Mouse (Mus musculus) intestine, embryonic 16.5 days (tissue): ENCODE measurements around the gene Gzmm. TPM values are rescaled to one million over a fixed set of nuclear protein-coding genes. Genes with fewer than 3 reads are reported as not detected.

Source experiments
- ATAC-seq: fragments of 200-750 bp; cut with Nextera tagmentation; 2 replicates; pipeline ENCODE4 v1.8.0; 2017; ENCODE audit warnings: moderate TSS enrichment, moderate library complexity
- H3K27ac ChIP-seq: fragments of 300-500 bp; sonication (generic); 2 replicates; pipeline ENCODE4 v1.5.1; 2014; ENCODE audit warnings: mild to moderate bottlenecking, low read length
- H3K27me3 ChIP-seq: fragments of 300-500 bp; sonication (generic); replicated peaks from 2 replicates; pipeline ENCODE4 v1.6.1; 2014; ENCODE audit warnings: low read length, control low read depth, mixed read lengths; ENCODE audit not compliant: control insufficient read depth, insufficient read depth
- H3K36me3 ChIP-seq: fragments of 300-500 bp; sonication (generic); 2 replicates; pipeline ENCODE4 v1.6.1; 2014; ENCODE audit warnings: low read length, control low read depth; ENCODE audit not compliant: control insufficient read depth, insufficient read depth
- H3K4me1 ChIP-seq: fragments of 300-500 bp; sonication (generic); 2 replicates; pipeline ENCODE4 v1.6.1; 2014; ENCODE audit warnings: low read length, control low read depth, mixed read lengths; ENCODE audit not compliant: control insufficient read depth, insufficient read depth
- H3K4me2 ChIP-seq: fragments of 300-500 bp; sonication (generic); 2 replicates; pipeline ENCODE4 v1.6.1; 2014; ENCODE audit warnings: low read depth, low read length, control low read depth
- H3K4me3 ChIP-seq: fragments of 300-500 bp; sonication (generic); 2 replicates; pipeline ENCODE4 v1.5.1; 2014; ENCODE audit warnings: mild to moderate bottlenecking, low read length
- H3K9ac ChIP-seq: fragments of 300-500 bp; sonication (generic); 2 replicates; pipeline ENCODE4 v1.6.1; 2014; ENCODE audit warnings: low read depth, low read length
- H3K9me3 ChIP-seq: fragments of 300-500 bp; sonication (generic); 2 replicates; pipeline ENCODE4 v1.6.1; 2016; ENCODE audit warnings: low read length, control low read depth; ENCODE audit not compliant: control insufficient read depth
- WGBS: fragments of 180-500 bp; shearing (Covaris S2); extraction: QIAGEN DNeasy Blood & Tissue Kit; methylation state at CpG from one replicate; pipeline ENCODE4 v1.1.7; 2014; 5-methylcytosine and 5-hydroxymethylcytosine counted together
- polyA plus RNA-seq: library from polyadenylated mRNA; unstranded; fragments of >200 nt; fragmentation: Nextera tagmentation; extraction: Ambion mirVana; gene quantifications from 2 replicates; pipeline ENCODE4 v1.2.1, GENCODE M21; 2015

The Gzmm gene
- polyA plus RNA-seq, 1 experiment from 2014 or later, result 0.56 TPM

DNA sequence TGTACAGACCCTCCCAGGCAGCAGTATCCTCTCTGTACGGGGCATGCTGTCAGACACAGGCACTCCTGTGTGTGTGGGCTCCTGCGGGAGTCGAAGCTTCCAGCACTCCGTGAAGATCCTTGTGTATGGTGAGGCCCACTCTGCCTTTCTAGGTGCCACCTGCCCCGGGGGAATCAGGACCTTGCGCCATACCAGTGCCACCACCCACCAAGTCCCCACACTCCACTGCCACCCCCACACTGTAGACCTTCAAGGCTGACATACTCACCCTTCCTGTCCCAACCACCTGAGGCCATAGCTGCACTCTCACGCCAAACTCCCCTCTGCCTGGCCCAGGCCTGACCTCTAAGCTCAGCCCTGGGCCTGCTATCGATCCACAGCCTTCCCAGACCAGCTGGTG lies 23.8 kb upstream of the Gzmm start:
- peaks cover under 1% of the 10 kb centered on the region; the same call in 1 of the 2 replicates for H3K4me1 ChIP-seq
- H3K36me3 ChIP-seq, result no peaks in the 10 kb centered on the region
- WGBS, result 82% methylated on average over 8 of the region's 8 CpGs
- H3K9me3 ChIP-seq, result no peaks in the 10 kb centered on the region
- H3K27ac ChIP-seq, result no peak overlapping the region
- 0 out of 2 replicates have a peak overlapping the region, but pooled peaks have one; percentile 2 for H3K4me3 ChIP-seq
- no peak for ATAC-seq
- H3K4me2 ChIP-seq, result no peak overlapping the region
- no peak overlapping the region for H3K9ac ChIP-seq
- H3K27me3 ChIP-seq, result no peaks in the 10 kb centered on the region

DNA sequence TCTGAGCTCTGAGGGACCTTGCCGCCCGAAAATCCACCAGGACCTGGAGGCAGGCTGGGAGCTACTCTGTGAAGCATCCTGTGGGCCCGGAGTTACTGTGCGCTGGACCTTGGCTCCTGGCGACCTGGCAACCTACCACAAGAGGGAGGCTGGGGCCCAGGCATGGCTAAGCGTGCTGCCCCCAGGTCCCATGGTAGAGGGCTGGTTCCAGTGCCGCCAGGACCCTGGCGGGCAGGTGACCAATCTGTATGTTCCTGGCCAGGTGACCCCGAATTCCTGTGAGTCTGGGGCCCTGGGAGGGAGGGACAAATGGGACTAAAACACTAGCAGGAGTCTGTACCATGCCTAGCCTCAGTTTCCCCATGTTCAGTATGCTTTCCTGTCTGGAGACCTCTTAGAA lies 22.3 kb upstream of the Gzmm start:
- Histone ChIP-seq H3K9me3 (no peaks in the 10 kb centered on the region), H3K27ac (no peak overlapping the region), H3K36me3 (no peaks in the 10 kb centered on the region), H3K4me3 (no peak overlapping the region), H3K4me2 (no peak overlapping the region), H3K27me3 (no peaks in the 10 kb centered on the region), H3K9ac (0 out of 2 replicates have a peak overlapping the region, but pooled peaks have one; percentile 21), H3K4me1 (peaks cover 12% of the 10 kb centered on the region)
- WGBS, result 69% methylated on average over 9 of the region's 9 CpGs
- no peak for ATAC-seq

DNA sequence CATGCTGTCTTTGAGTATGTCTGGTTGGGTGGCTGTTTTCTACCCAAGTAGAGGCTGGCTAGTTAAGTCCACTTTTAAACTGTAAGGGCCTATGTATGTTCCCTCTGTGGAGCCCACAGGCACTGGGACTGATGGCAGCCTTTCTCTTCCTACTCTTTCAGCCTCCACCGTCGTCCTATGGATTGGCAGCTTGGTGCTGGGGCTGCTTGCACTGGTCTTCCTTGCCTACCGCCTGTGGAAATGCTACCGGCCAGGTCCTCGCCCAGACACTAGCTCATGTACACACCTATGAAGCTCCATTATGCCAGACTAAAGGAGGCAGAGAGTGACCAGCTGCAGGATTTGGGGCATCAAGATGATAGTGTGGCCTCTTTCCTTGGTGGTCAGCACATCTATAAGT lies 20.7 kb upstream of the Gzmm start:
- Histone ChIP-seq H3K27me3 (no peaks in the 10 kb centered on the region), H3K4me1 (peaks cover 12% of the 10 kb centered on the region), H3K9ac (no peak overlapping the region), H3K4me3 (no peak overlapping the region), H3K4me2 (no peak overlapping the region), H3K27ac (no peak overlapping the region), H3K9me3 (no peaks in the 10 kb centered on the region), H3K36me3 (no peaks in the 10 kb centered on the region)
- WGBS, result 82% methylated on average over 5 of the region's 5 CpGs
- ATAC-seq, result no peak

- Histone ChIP-seq H3K27ac (peak within 1 kb of the TSS; percentile 92), H3K27me3 (no peaks in the 10 kb centered on the region), H3K4me3 (peak within 1 kb of the TSS; percentile 93), H3K9ac (peak within 1 kb of the TSS; percentile 90), H3K9me3 (no peaks in the 10 kb centered on the region), H3K4me2 (peak within 1 kb of the TSS; percentile 91), H3K36me3 (no peaks in the 10 kb centered on the region), H3K4me1 (peaks cover 12% of the 10 kb centered on the region)
- peak; percentile 81 for ATAC-seq
- under 1% methylated on average over 45 of the region's 45 CpGs for WGBS
These were observed 19.8 kb upstream of the Gzmm start, which contains the start of gene Tpgs1 for GRCm38 (mm10) chr10:79668771-79669575. Gene Tpgs1, plus strand, starts transcription at chr10:79669369.

DNA sequence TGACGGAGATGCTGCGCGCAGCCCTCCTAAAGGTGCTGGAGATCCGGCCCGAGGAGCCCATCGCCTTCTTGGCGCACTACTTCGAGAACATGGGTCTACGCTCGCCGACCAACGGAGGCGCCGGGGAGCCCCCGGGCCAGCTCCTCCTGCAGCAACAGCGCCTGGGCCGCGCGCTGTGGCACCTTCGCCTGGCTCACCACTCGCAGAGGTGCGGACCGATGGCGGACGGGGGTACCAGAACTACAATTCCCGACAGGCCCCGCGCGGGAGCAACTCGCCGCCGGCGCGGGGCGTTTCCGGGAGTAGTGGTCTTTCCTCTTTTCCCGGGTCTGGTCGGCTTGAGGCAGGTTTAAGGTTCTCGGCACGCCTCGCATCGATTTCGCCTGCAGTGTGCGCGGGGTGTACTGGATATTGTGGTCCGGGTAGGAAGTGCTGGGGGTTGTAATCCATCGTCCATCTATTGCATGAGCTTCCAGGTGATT lies 19.2 kb upstream of the Gzmm start:
- H3K9ac ChIP-seq, result peak overlapping the region; percentile 90
- no peaks in the 10 kb centered on the region for H3K27me3 ChIP-seq
- peak overlapping the region; percentile 92 for H3K27ac ChIP-seq
- peak overlapping the region; percentile 93 for H3K4me3 ChIP-seq
- no peaks in the 10 kb centered on the region for H3K9me3 ChIP-seq
- peak; percentile 68 for ATAC-seq
- no peaks in the 10 kb centered on the region for H3K36me3 ChIP-seq
- peaks cover 12% of the 10 kb centered on the region for H3K4me1 ChIP-seq
- WGBS, result 0% methylated on average over 47 of the region's 47 CpGs
- H3K4me2 ChIP-seq, result peak overlapping the region; percentile 91

DNA sequence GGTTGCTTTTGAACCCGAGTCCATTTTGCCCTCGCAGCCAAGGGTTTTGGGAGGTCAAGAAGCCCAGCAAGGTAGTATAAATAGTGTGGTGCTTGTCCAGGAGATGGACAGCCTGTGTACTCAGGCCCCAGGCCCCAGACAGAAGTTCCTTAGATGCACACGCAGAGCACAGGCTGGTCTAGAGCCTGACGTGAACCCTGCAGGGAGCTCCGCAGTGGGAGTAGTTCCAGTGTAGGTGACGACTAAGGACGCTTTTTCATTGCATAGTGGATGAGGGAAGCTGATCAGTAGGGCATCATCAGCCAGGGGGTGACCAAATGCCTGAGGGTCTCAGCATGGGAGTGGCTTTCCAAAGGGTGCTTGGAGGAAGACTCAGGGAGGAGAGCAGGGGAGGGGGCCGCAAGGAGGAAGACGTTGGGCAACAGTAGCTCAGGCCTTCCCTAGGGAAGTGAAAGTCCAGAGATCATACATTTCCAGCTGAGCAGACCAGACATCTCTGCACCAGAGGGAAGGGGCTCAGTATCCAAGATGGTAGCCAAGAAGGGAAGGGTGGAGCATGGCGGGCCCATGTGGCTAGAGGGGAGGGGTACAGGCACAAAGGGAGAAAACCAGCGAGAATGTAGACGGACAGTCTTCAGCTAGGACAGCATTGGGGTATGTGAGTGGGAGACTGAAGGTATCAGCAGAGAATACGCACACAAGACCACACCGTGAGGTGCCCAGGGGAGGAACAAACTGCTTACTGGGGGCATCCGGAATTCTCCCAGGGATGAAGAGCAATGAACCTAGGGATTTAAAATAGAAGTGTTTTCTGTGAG lies 18.5 kb upstream of the Gzmm start:
- Histone ChIP-seq H3K4me2 (peak overlapping the region; percentile 91), H3K9ac (peak overlapping the region; percentile 90), H3K4me1 (peaks cover 12% of the 10 kb centered on the region), H3K9me3 (no peaks in the 10 kb centered on the region), H3K27ac (peak overlapping the region; percentile 92), H3K36me3 (no peaks in the 10 kb centered on the region), H3K27me3 (no peaks in the 10 kb centered on the region), H3K4me3 (peak overlapping the region; percentile 93)
- 31% methylated on average over 15 of the region's 15 CpGs for WGBS
- ATAC-seq, result peak; percentile 35

- Histone ChIP-seq H3K27ac (no peak overlapping the region), H3K9me3 (no peaks in the 10 kb centered on the region), H3K27me3 (no peaks in the 10 kb centered on the region), H3K4me1 (peaks cover 12% of the 10 kb centered on the region), H3K9ac (no peak overlapping the region; the same call in 1 of the 2 replicates), H3K36me3 (no peaks in the 10 kb centered on the region), H3K4me2 (peak overlapping the region; percentile 91; the same call in 1 of the 2 replicates), H3K4me3 (no peak overlapping the region)
- ATAC-seq, result no peak
- 45% methylated on average over 6 of the region's 6 CpGs for WGBS
These were observed 17.3 kb upstream of the Gzmm start for GRCm38 (mm10) chr10:79671396-79672087.

- no peaks in the 10 kb centered on the region for H3K27me3 ChIP-seq
- no peak for ATAC-seq
- H3K27ac ChIP-seq, result no peak overlapping the region
- H3K4me3 ChIP-seq, result no peak overlapping the region
- H3K9ac ChIP-seq, result no peak overlapping the region
- WGBS, result 52% methylated on average over 3 of the region's 3 CpGs
- no peak overlapping the region for H3K4me2 ChIP-seq
- H3K9me3 ChIP-seq, result no peaks in the 10 kb centered on the region
- no peaks in the 10 kb centered on the region for H3K36me3 ChIP-seq
- peaks cover 12% of the 10 kb centered on the region for H3K4me1 ChIP-seq
These were observed 16.7 kb upstream of the Gzmm start for GRCm38 (mm10) chr10:79672088-79672455.

DNA sequence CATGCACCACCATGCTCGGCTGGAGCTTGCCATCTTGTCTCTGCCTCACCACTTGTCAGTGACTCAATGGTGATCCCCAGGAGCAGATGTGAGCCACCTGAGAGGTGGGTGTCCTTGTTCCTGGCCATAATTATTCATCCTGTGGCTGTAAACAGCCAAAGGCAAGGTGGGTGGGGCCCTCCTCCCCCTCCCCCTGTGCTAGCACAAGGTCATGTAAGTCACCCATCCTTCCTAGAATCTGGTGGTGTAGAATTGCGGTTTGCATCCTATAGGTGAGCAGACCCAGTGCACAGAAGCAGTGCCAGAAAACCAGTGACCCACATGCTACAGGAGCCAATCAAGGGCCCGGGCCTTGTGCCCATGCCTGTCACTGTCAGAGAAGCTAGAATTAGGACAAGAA lies 15.8 kb upstream of the Gzmm start:
- no peak overlapping the region for H3K27ac ChIP-seq
- no peaks in the 10 kb centered on the region for H3K27me3 ChIP-seq
- no peaks in the 10 kb centered on the region for H3K36me3 ChIP-seq
- no peak for ATAC-seq
- H3K4me2 ChIP-seq, result no peak overlapping the region
- 88% methylated on average over 3 of the region's 3 CpGs for WGBS
- peaks cover 12% of the 10 kb centered on the region for H3K4me1 ChIP-seq
- no peak overlapping the region for H3K4me3 ChIP-seq
- H3K9ac ChIP-seq, result no peak overlapping the region
- H3K9me3 ChIP-seq, result no peaks in the 10 kb centered on the region
